Mouse (Mus musculus) limb, embryonic 15.5 days (tissue): ENCODE results near the gene Btbd9. TPM values are rescaled to one million over a fixed set of nuclear protein-coding genes. Genes with fewer than 3 reads are reported as not detected.

Source experiments
- ATAC-seq: fragments of 200-750 bp; cut with Nextera tagmentation; 2 replicates; pipeline ENCODE4 v1.8.0; 2017; ENCODE audit warnings: low read depth, moderate TSS enrichment; ENCODE audit not compliant: insufficient number of reproducible peaks, low FRiP score, low TSS enrichment
- H3K27ac ChIP-seq: fragments of 300-500 bp; sonication (generic); 2 replicates; pipeline ENCODE4 v1.5.1; 2015; ENCODE audit warnings: moderate library complexity, mild to moderate bottlenecking, inconsistent platforms
- H3K27me3 ChIP-seq: fragments of 300-500 bp; sonication (generic); 2 replicates; pipeline ENCODE4 v1.6.1; 2015; ENCODE audit warnings: inconsistent platforms
- H3K36me3 ChIP-seq: fragments of 300-500 bp; sonication (generic); 2 replicates; pipeline ENCODE4 v1.6.1; 2015; ENCODE audit warnings: inconsistent platforms
- H3K4me1 ChIP-seq: fragments of 300-500 bp; sonication (generic); 2 replicates; pipeline ENCODE4 v1.6.1; 2015; ENCODE audit warnings: inconsistent platforms
- H3K4me2 ChIP-seq: fragments of 300-500 bp; sonication (generic); 2 replicates; pipeline ENCODE4 v1.6.1; 2015; ENCODE audit warnings: mild to moderate bottlenecking, inconsistent platforms
- H3K4me3 ChIP-seq: fragments of 300-500 bp; sonication (generic); 2 replicates; pipeline ENCODE4 v1.5.1; 2015; ENCODE audit warnings: mild to moderate bottlenecking, inconsistent platforms
- H3K9ac ChIP-seq: fragments of 300-500 bp; sonication (generic); 2 replicates; pipeline ENCODE4 v1.6.1; 2015; ENCODE audit warnings: inconsistent platforms
- H3K9me3 ChIP-seq: fragments of 300-500 bp; sonication (generic); 2 replicates; pipeline ENCODE4 v1.6.1; 2016; ENCODE audit warnings: inconsistent platforms
- WGBS: fragments of 180-500 bp; shearing (Covaris S2); methylation state at CpG from one replicate; pipeline ENCODE4 v1.1.7; 2015; 5-methylcytosine and 5-hydroxymethylcytosine counted together
- polyA plus RNA-seq: library from polyadenylated mRNA; unstranded; fragments of >200 nt; fragmentation: Nextera tagmentation; extraction: Ambion mirVana; gene quantifications from 2 replicates; pipeline ENCODE4 v1.2.1, GENCODE M21; 2015

The Btbd9 gene
- polyA plus RNA-seq, 1 experiment from 2014 or later: 54.5 TPM

DNA sequence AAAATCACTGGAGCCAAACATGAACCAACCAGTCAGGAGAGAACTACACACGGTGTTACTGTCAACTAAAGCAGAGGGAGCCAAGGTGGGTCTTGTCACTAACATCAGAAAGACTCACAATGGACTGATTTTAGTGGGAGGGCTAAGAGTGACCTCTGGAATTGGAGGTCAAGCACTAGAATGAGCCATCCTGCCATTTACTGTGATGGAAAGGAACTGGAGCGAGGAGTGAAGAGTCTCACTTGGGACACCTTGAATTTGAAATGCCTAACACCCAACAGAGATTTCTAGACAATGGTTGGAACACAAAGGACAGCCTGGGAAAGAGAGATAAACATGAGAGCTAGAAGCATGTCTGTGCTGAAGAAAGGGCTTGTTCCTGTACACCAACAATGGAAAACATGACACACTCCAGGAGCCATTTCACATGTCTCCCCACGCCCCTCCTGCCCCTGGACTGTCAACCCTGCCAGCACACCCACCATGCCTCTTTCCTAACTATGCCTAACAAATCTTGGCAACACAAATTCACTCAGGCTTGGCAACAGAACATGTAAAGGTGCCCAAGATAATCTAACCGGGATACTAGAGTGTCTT lies 152.9 kb downstream of the Btbd9 start:
- Histone ChIP-seq H3K27me3 (no peaks in the 10 kb centered on the region), H3K36me3 (no peaks in the 10 kb centered on the region), H3K27ac (no peak overlapping the region), H3K4me3 (no peak overlapping the region), H3K9me3 (no peaks in the 10 kb centered on the region), H3K4me2 (no peak overlapping the region), H3K9ac (no peak overlapping the region), H3K4me1 (0 out of 2 replicates have a peak, but pooled peaks cover 4% of the 10 kb centered on the region)
- ATAC-seq: no peak
- WGBS: 69% methylated on average over 4 of the region's 4 CpGs

DNA sequence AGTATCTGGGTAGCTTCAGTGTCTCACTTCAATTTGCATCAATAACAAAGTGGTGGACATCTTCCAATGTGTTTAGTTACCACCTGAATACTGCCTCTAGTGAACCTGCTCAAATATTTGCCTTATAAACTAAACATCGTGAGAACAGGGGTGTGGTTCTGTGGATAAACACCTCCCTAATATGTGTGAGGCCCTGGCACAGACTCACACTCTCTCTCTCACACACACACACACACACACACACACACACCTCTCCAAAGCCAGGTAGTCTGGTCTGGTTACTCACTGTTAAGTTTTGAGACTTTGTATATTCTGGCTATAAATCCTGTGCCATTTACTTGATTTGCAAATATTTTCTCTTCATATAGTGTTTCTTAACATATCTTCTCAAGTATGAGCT lies 154.0 kb downstream of the Btbd9 start:
- no peaks in the 10 kb centered on the region for H3K36me3 ChIP-seq
- H3K27ac ChIP-seq: no peak overlapping the region
- H3K9ac ChIP-seq: no peak overlapping the region
- H3K4me1 ChIP-seq: 0 out of 2 replicates have a peak, but pooled peaks cover 4% of the 10 kb centered on the region
- no peak overlapping the region for H3K4me3 ChIP-seq
- H3K27me3 ChIP-seq: no peaks in the 10 kb centered on the region
- no peak for ATAC-seq
- WGBS: 54% methylated on average over 1 of the region's 1 CpGs
- no peak overlapping the region for H3K4me2 ChIP-seq
- H3K9me3 ChIP-seq: no peaks in the 10 kb centered on the region

DNA sequence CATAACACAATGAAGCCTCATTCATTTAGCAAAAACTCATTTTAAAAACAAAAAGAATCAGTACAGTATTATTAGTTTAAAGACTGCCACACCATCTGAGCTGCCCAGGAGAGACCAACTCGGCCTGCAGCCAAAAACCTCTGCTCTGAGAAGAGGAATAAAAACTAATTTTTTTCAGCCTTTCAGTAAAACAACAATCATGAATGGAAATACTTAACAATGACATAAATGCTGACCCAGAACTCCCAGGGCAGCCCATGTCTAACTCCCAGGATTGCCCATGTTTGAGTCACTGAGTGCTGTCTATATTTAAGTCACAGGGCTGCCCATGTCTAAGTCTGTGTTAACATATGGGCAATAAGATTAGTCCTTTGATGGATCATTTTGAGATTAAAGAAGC lies 155.0 kb downstream of the Btbd9 start:
- Histone ChIP-seq H3K4me1 (0 out of 2 replicates have a peak, but pooled peaks cover 4% of the 10 kb centered on the region), H3K4me2 (no peak overlapping the region), H3K4me3 (no peak overlapping the region), H3K36me3 (no peaks in the 10 kb centered on the region), H3K9me3 (no peaks in the 10 kb centered on the region), H3K27ac (no peak overlapping the region), H3K27me3 (no peaks in the 10 kb centered on the region), H3K9ac (no peak overlapping the region)
- no peak for ATAC-seq
- WGBS: 50% methylated on average over 1 of the region's 1 CpGs

DNA sequence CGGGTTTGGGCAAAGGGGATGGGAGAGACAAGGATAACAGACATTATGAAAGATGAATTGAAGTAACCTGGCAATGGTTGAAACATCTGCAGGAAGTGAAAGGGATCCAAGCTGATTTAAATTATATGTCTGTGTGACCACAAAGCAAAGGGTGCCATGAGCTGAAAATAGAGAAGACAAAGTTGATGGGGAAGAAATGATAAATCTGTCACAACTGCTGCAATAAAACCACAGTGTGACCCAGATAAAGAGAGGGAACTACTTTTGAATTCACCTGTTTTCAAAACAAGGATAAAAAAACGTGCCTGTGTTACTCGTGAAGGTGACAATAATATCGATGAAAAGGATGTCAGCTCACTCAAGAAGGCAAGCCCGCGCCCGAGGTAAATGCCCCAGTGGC lies 156.8 kb downstream of the Btbd9 start:
- ATAC-seq: no peak
- Histone ChIP-seq H3K27me3 (no peaks in the 10 kb centered on the region), H3K27ac (no peak overlapping the region), H3K4me3 (no peak overlapping the region), H3K36me3 (no peaks in the 10 kb centered on the region), H3K9me3 (no peaks in the 10 kb centered on the region), H3K4me2 (no peak overlapping the region), H3K9ac (no peak overlapping the region), H3K4me1 (0 out of 2 replicates have a peak, but pooled peaks cover 4% of the 10 kb centered on the region)
- 70% methylated on average over 7 of the region's 7 CpGs for WGBS

DNA sequence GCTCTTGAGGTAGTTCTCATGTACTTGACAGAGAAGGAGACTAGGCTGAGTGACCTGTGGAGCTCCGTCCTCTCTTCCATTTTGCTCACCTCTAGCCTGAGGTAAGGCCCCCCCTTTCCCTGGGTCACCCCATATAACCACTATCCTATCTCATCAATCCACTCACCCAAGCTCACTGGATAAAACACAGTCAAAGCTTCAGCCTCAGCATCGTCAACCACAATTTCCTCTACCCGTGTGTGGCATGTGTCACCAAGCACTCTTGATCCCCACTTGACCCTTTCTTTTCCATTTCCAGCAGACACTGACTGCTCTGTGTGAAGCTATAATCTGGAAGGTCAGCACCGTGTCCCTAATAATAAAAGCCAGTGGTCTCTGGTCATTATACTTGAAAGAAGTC lies 157.8 kb downstream of the Btbd9 start:
- Histone ChIP-seq H3K27ac (no peak overlapping the region), H3K36me3 (no peaks in the 10 kb centered on the region), H3K9me3 (no peaks in the 10 kb centered on the region), H3K9ac (no peak overlapping the region), H3K4me2 (no peak overlapping the region), H3K4me1 (0 out of 2 replicates have a peak, but pooled peaks cover 4% of the 10 kb centered on the region), H3K4me3 (no peak overlapping the region), H3K27me3 (no peaks in the 10 kb centered on the region)
- WGBS: 45% methylated on average over 4 of the region's 4 CpGs
- no peak for ATAC-seq

DNA sequence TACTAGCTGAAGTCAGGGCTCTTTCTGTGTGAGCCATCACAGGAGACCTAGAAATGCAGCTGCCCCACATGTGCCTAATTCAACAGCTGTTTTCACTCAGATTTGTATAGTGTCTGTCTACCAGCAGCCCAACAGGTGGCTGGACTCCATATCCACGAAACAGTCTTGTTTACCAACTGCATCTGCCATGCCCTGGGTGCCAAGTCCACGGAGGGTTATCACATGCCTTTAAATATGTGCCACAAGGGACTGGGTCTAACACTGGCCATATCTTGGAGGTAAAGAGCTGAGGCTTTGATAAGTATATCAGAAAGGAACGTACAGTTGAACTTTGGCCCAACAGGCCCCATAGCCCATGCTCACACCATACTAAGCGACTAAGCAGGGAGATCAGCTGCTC lies 159.2 kb downstream of the Btbd9 start:
- Histone ChIP-seq H3K27me3 (no peaks in the 10 kb centered on the region), H3K36me3 (no peaks in the 10 kb centered on the region), H3K4me3 (no peak overlapping the region), H3K9me3 (no peaks in the 10 kb centered on the region), H3K27ac (no peak overlapping the region), H3K4me1 (0 out of 2 replicates have a peak, but pooled peaks cover 4% of the 10 kb centered on the region), H3K9ac (no peak overlapping the region), H3K4me2 (no peak overlapping the region)
- ATAC-seq: no peak
- WGBS: 55% methylated on average over 4 of the region's 4 CpGs

DNA sequence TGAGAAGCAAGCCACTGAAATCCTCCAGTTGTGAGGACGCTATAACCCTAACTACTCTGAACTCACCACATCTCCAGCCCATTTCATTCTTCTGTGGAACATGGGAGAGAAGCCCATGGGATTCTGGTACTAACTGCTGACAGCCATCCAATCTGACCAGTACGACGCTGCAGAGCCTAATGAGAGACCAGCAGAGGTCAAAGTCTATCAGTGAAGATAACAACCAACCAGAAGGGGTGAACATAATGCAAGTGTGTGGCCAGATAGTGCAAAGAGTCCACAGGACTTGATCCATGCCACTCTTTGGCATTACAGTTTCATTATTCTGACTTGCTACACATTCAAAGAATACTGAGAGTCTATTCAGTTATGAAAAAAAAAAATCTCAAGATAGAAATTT lies 160.6 kb downstream of the Btbd9 start:
- no peak overlapping the region for H3K4me2 ChIP-seq
- H3K27me3 ChIP-seq: no peaks in the 10 kb centered on the region
- 0 out of 2 replicates have a peak, but pooled peaks cover 4% of the 10 kb centered on the region for H3K4me1 ChIP-seq
- H3K4me3 ChIP-seq: no peak overlapping the region
- H3K27ac ChIP-seq: no peak overlapping the region
- no peaks in the 10 kb centered on the region for H3K36me3 ChIP-seq
- H3K9ac ChIP-seq: no peak overlapping the region
- ATAC-seq: no peak
- H3K9me3 ChIP-seq: no peaks in the 10 kb centered on the region
- 87% methylated on average over 3 of the region's 3 CpGs for WGBS

DNA sequence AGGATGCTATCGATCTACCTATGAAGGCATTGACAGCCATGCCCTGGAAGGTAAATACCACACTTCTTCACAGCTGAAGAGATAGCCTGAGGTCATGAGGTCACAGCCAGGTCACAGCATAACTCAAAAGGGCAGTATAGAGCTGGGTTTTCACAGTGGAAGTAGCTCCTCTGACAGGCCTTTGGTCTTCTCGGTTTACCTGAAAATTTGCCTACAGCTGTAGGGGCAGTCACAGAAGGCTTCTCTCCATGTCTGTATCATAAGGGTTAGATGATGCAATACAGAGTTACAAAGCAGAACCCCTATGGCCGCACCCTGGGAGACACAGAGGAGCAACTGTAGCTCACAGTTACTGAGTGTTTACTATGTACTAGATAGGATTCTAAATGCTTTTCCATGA lies 163.3 kb downstream of the Btbd9 start:
- Histone ChIP-seq H3K36me3 (no peaks in the 10 kb centered on the region), H3K4me3 (no peak overlapping the region), H3K27ac (no peak overlapping the region), H3K4me2 (no peak overlapping the region), H3K9me3 (no peaks in the 10 kb centered on the region), H3K4me1 (no peaks in the 10 kb centered on the region), H3K9ac (no peak overlapping the region), H3K27me3 (no peaks in the 10 kb centered on the region)
- 84% methylated on average over 3 of the region's 3 CpGs for WGBS
- ATAC-seq: no peak

DNA sequence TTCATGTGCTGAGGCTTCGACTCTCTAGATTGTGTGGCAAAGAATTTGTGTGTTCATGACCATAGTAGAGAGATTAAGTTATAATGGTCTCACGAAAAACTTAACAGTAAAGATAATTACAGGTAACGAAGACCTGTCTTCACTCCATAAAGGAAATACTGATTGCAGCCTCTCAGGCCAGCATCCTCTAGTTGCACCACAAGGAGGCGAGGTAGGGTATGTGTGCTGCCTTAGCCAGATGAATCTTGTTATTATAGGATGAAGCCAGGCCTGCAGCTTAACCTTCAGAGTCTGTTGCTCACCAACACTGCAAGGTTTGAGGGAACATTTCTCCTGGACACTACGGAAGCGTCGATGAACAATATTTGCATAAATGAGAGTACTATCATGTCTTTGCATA lies 170.3 kb downstream of the Btbd9 start:
- Histone ChIP-seq H3K36me3 (no peaks in the 10 kb centered on the region), H3K9ac (no peak overlapping the region), H3K4me1 (no peaks in the 10 kb centered on the region), H3K4me3 (no peak overlapping the region), H3K27ac (no peak overlapping the region), H3K27me3 (no peaks in the 10 kb centered on the region), H3K4me2 (no peak overlapping the region), H3K9me3 (no peaks in the 10 kb centered on the region)
- WGBS: 87% methylated on average over 7 of the region's 7 CpGs
- ATAC-seq: no peak

DNA sequence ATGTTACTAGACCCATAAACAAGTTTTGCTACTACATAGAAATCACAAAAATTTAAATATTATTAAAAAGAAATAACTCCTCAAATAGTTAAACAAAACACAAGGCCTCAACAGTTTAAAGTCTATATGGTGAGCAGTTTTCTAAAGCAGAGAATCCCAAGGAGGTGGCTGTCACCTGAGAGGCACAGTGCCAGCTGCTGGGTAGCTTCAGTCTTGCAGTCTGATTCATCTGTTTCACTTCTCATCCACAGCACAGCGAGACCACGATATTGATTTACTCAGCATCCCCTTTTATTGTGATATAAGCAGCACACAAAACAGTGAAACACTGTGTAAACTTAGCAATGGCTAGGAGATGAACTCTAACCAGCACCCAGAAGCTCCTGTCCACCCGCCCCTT lies 173.4 kb downstream of the Btbd9 start:
- no peaks in the 10 kb centered on the region for H3K27me3 ChIP-seq
- no peaks in the 10 kb centered on the region for H3K36me3 ChIP-seq
- 87% methylated on average over 3 of the region's 3 CpGs for WGBS
- no peak overlapping the region for H3K4me3 ChIP-seq
- H3K9ac ChIP-seq: no peak overlapping the region
- ATAC-seq: no peak
- no peak overlapping the region for H3K4me2 ChIP-seq
- no peaks in the 10 kb centered on the region for H3K9me3 ChIP-seq
- H3K27ac ChIP-seq: no peak overlapping the region
- H3K4me1 ChIP-seq: no peaks in the 10 kb centered on the region

DNA sequence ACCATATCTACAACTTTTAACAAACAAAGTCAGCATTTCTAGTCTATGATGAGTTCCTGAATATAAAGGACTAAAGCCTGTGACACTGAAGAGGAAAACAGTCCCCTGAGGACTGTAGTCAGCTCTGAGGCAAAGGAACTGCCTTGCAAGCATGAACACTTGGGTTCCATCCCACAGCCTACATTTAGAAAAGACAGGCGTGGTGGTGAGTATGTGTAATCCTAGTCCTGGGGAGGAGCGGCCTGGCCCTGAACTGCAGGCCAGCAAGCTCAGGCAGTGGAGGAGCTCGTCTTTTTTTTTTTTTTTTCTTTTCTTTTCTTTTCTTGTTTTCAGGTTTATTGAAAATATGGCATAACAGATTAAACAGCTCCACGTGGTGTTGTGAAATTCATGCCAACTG lies 181.0 kb downstream of the Btbd9 start:
- H3K4me1 ChIP-seq: no peaks in the 10 kb centered on the region
- no peak overlapping the region for H3K9ac ChIP-seq
- no peaks in the 10 kb centered on the region for H3K27me3 ChIP-seq
- no peak overlapping the region for H3K4me3 ChIP-seq
- 85% methylated on average over 4 of the region's 4 CpGs for WGBS
- H3K9me3 ChIP-seq: no peaks in the 10 kb centered on the region
- H3K36me3 ChIP-seq: no peaks in the 10 kb centered on the region
- ATAC-seq: no peak
- no peak overlapping the region for H3K27ac ChIP-seq
- no peak overlapping the region for H3K4me2 ChIP-seq

DNA sequence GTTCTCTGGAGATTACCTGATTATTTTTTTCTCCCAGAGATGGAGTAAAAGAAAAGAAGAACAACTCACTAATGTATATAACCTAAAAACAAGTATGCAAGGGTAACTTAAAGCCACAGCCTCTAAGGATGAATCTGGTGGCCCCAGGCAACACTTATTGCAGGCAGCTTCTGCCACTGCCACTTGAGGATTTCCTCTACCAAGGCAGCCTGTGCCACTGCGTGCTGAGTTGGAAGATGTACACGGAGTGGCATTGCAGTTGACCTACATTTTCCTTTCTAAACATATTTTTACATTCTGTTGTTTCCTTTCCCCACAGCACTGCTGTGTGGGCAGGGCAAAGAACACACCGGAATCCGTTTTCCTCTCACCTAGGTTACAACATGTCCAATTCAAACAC lies 184.3 kb downstream of the Btbd9 start:
- H3K9me3 ChIP-seq: no peaks in the 10 kb centered on the region
- no peak overlapping the region for H3K9ac ChIP-seq
- H3K27me3 ChIP-seq: no peaks in the 10 kb centered on the region
- no peak for ATAC-seq
- 91% methylated on average over 4 of the region's 4 CpGs for WGBS
- no peak overlapping the region for H3K27ac ChIP-seq
- H3K4me1 ChIP-seq: no peaks in the 10 kb centered on the region
- H3K4me2 ChIP-seq: no peak overlapping the region
- H3K36me3 ChIP-seq: no peaks in the 10 kb centered on the region
- no peak overlapping the region for H3K4me3 ChIP-seq

DNA sequence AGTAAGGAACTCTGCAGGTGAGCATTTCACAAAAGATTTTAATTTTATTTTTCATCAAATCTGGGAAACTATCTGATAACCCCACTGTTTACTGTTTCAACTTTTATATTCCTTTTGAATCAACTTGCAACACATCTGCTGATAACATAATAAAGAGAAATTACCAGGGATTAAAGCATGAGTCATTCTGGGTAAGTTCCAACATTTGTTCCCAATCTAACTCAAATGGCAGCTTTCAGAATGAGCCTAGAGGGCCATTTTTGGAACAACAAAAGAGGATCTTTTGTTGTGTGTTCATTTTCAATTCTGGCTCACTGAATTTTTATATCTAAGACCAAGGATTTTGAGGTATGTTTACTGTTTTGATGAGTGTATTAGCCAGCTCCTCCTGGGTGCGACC lies 185.1 kb downstream of the Btbd9 start:
- H3K27ac ChIP-seq: no peak overlapping the region
- whole genome bisulfite sequencing: 77% methylated on average over 1 of the region's 1 CpGs
- no peaks in the 10 kb centered on the region for H3K36me3 ChIP-seq
- no peak overlapping the region for H3K4me3 ChIP-seq
- no peaks in the 10 kb centered on the region for H3K4me1 ChIP-seq
- no peaks in the 10 kb centered on the region for H3K9me3 ChIP-seq
- no peaks in the 10 kb centered on the region for H3K27me3 ChIP-seq
- ATAC-seq: no peak
- H3K4me2 ChIP-seq: no peak overlapping the region
- H3K9ac ChIP-seq: no peak overlapping the region
